Mouse (Mus musculus) G1E (cell line): ENCODE data around the gene Mrps12. TPM values are rescaled to one million over a fixed set of nuclear protein-coding genes. Genes with fewer than 3 reads are reported as not detected.
"Not testable (repeated sequence)": the region's sequence is repeated elsewhere in the genome, so short reads cannot be mapped to it uniquely, and the experiment has no call there.

ENCODE experiments used
- ATAC-seq: 2 replicates; pipeline ENCODE4 v1.8.0; 2016; ENCODE audit warnings: mild to moderate bottlenecking; ENCODE audit not compliant: insufficient number of reproducible peaks, poor library complexity, low FRiP score, severe bottlenecking; ENCODE audit errors: extremely low read depth
- DNase-seq: peaks from one replicate; pipeline ENCODE4 v3.0.0; 2012; ENCODE audit warnings: low spot score
- H3K27me3 ChIP-seq: 2 replicates; pipeline ENCODE4 v1.6.1; 2012; ENCODE audit warnings: mild to moderate bottlenecking, low read length, inconsistent platforms; ENCODE audit not compliant: insufficient read depth
- H3K36me3 ChIP-seq: replicated peaks from 2 replicates; pipeline ENCODE3; 2012; ENCODE audit warnings: mild to moderate bottlenecking, inconsistent platforms
- H3K4me1 ChIP-seq: 2 replicates; pipeline ENCODE4 v1.6.1; 2012; ENCODE audit warnings: low read depth, low read length, inconsistent platforms, mixed read lengths; ENCODE audit not compliant: insufficient read depth
- H3K4me3 ChIP-seq: 2 replicates; pipeline ENCODE4 v1.5.1; 2012; ENCODE audit warnings: low read depth, mild to moderate bottlenecking, inconsistent platforms, low read length, moderate library complexity, mixed read lengths
- H3K9me3 ChIP-seq: replicated peaks from 2 replicates; pipeline ENCODE4 v1.6.1; 2012; ENCODE audit warnings: inconsistent platforms
- CTCF ChIP-seq: IDR thresholded peaks from 2 replicates; pipeline ENCODE4 v1.5.1; 2012; ENCODE audit warnings: low read depth, low read length, inconsistent platforms, mixed read lengths
- GATA1 ChIP-seq: IDR thresholded peaks from 2 replicates; pipeline ENCODE4 v1.6.1; 2012; ENCODE audit warnings: borderline replicate concordance, low read length, inconsistent platforms, mixed read lengths
- GATA2 ChIP-seq: IDR thresholded peaks from 2 replicates; pipeline ENCODE4 v1.6.1; 2012; ENCODE audit warnings: low read depth, low read length, inconsistent platforms, borderline replicate concordance
- POLR2AphosphoS5 ChIP-seq: IDR thresholded peaks from 2 replicates; pipeline ENCODE4 v1.6.1; 2012; ENCODE audit warnings: low read depth, low read length, inconsistent platforms; ENCODE audit not compliant: insufficient replicate concordance
- TAL1 ChIP-seq: conservative IDR thresholded peaks from 2 replicates; pipeline ENCODE4 v1.6.1; 2012; ENCODE audit warnings: low read depth, low read length, inconsistent platforms, mixed read lengths
- polyA plus RNA-seq: library from polyadenylated mRNA; stranded (reverse); fragments of >175 nt; gene quantifications from 2 replicates; pipeline ENCODE4 v1.2.3, GENCODE M21; 2012
- total RNA-seq, 2 experiments: library from RNA; stranded (forward) in 1 of 2; stranded (reverse) in 1 of 2; fragments of 200-1000 nt in 1 of 2; fragments of >200 nt in 1 of 2; fragmentation: Nextera tagmentation in 1 of 2; gene quantifications; 2 replicates each; pipeline ENCODE4 v1.2.3; 2014 to 2017

Mrps12 gene
- total and polyA plus RNA-seq, 3 experiments, result 12.3 to 217 (median 24.8) TPM

DNA sequence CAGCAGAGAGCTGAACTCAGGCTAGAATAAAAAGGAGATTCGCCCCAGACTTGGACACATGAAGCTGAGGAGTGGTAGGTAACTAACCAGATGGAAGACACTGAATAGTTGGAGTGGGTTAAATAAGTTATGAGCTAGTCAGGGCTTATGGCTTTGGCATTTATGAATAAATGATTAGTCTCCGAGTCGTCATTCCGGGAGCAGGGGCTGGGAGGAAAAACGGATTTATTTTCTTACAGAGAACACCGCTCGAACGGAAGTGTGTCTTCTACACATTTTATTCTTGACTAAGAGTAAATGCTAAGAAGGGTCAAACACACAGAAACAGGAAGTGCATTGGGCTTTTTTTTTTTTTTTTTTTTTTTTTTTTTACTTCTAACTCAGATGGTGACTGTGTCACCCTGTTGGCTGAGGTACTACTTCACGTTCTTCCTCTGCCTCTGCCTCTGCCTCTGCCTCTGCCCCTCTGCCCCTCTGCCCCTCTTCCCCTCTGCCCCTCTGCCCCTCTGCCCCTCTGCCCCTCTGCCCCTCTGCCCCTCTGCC is 38.9 kb downstream of the Mrps12 start:
- H3K9me3 ChIP-seq, result peaks cover 2% of the 10 kb centered on the region
- no peaks in the 10 kb centered on the region; the same call in 1 of the 2 replicates for H3K4me1 ChIP-seq
- H3K36me3 ChIP-seq, result no peaks in the 10 kb centered on the region
- no peak for TF ChIP-seq CTCF
- TF ChIP-seq TAL1, result no peak
- TF ChIP-seq POLR2AphosphoS5, result no peak
- no peak for TF ChIP-seq GATA2
- ATAC-seq (no peak), DNase-seq (no peak)
- no peak overlapping the region for H3K4me3 ChIP-seq
- no peaks in the 10 kb centered on the region for H3K27me3 ChIP-seq

DNA sequence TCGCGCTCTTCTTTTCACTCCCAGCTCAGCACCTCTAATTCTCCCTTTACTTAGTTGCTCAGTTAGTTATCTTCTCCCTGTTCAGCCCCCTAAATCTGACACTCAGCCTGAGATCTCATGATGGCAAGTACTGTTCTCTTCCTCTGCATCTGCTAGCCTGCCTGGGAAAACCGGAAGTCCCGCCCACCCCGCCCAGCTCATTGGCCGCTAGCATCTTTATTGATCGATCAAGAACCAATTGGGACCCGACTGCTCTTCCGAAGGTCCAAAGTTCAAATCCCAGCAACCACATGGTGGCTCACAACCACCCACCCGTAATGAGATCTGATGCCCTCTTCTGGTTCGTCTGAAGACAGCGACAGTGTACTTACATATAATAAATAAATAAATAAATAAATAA is 40.3 kb downstream of the Mrps12 start:
- not testable (repeated sequence) for H3K36me3 ChIP-seq, H3K27me3 ChIP-seq, DNase-seq, H3K4me3 ChIP-seq, ATAC-seq, H3K9me3 ChIP-seq, H3K4me1 ChIP-seq

DNA sequence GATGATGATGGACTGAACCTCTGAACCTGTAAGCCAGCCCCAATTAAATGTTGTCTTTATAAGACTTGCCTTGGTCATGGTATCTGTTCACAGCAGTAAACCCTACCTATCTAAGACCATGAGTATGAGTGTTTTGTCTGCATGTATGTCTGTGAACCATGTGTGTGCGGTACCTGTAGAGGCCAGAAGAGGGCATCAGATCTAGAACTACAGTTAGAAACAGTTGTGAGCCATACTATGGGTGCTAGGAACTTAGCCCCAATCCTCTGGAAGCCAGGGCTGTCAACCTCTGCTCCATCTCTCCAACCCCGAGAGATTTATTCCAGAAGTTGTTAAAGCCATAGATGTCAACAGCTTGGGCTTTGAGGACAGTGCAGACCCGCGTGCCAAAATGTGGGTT is 41.4 kb downstream of the Mrps12 start:
- no peak overlapping the region for H3K4me3 ChIP-seq
- ATAC-seq, result no peak
- H3K27me3 ChIP-seq, result no peaks in the 10 kb centered on the region
- no peak for DNase-seq
- peaks cover 2% of the 10 kb centered on the region; the same call in 1 of the 2 replicates for H3K9me3 ChIP-seq
- H3K4me1 ChIP-seq, result no peaks in the 10 kb centered on the region
- no peaks in the 10 kb centered on the region for H3K36me3 ChIP-seq
- TF ChIP-seq CTCF, result no peak
- TF ChIP-seq GATA1, result no peak
- TF ChIP-seq TAL1, result no peak
- TF ChIP-seq GATA2, result no peak
- TF ChIP-seq POLR2AphosphoS5, result no peak

DNA sequence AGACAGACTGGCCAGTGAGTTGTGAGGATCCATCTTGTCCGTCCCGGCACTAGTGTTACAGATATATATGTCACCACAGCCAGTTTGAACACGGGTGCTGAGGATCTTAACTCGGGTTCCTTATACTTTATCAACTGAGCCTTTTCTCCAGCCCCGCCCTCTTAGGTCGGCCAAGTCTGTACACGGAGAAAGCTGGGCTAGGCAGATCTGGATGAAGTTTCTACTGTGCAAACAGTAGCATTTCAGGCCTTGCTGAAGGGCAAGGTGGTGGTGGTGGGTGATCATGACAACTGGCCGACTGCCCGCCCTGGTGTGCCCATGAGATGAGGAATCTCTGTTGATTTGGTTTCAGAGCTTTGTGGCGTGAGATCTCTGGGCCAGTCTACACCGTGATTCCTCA is 44.3 kb downstream of the Mrps12 start:
- H3K36me3 ChIP-seq, result no peaks in the 10 kb centered on the region
- ATAC-seq, result no peak
- H3K27me3 ChIP-seq, result peaks cover 8% of the 10 kb centered on the region; the same call in 1 of the 2 replicates
- peaks cover 4% of the 10 kb centered on the region; the same call in 1 of the 2 replicates for H3K4me1 ChIP-seq
- no peak for DNase-seq
- peaks cover 8% of the 10 kb centered on the region for H3K9me3 ChIP-seq
- TF ChIP-seq GATA1, result no peak
- TF ChIP-seq CTCF, result no peak
- no peak for TF ChIP-seq POLR2AphosphoS5
- no peak for TF ChIP-seq GATA2
- TF ChIP-seq TAL1, result no peak
- no peak overlapping the region for H3K4me3 ChIP-seq

DNA sequence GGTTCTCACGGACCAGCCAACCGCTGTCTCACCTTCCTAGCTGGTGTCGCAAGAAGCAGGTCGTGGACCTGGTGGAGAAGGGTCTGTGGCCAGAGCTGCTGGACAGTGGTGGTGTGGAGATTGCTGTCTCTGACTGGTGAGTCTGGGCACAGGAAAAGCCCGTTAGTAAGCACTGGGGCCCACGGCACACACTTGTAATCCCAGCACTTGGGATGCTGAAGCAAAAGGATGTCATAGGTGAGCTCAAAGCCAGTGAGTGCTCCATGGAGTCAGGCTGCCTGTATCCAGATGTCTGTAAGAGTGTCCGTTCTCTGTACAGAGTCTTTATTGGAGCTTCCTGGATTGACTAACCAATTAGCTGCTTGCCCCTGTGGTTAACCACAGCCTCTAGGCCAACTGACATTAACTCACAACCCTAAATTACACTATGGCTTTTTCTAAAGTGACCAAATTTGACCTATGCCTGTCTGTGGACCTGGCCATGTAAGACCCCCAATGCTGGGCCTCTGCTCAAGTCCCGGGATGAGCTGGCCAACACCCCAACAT is 46.6 kb downstream of the Mrps12 start:
- DNase-seq (no peak), ATAC-seq (no peak)
- Histone ChIP-seq H3K27me3 (peaks cover 8% of the 10 kb centered on the region; the same call in 1 of the 2 replicates), H3K9me3 (peaks cover 7% of the 10 kb centered on the region), H3K36me3 (no peaks in the 10 kb centered on the region), H3K4me1 (peaks cover 4% of the 10 kb centered on the region; the same call in 1 of the 2 replicates), H3K4me3 (no peak overlapping the region)
- TF ChIP-seq POLR2AphosphoS5 (no peak), TAL1 (no peak), GATA1 (no peak), CTCF (no peak), GATA2 (no peak)

DNA sequence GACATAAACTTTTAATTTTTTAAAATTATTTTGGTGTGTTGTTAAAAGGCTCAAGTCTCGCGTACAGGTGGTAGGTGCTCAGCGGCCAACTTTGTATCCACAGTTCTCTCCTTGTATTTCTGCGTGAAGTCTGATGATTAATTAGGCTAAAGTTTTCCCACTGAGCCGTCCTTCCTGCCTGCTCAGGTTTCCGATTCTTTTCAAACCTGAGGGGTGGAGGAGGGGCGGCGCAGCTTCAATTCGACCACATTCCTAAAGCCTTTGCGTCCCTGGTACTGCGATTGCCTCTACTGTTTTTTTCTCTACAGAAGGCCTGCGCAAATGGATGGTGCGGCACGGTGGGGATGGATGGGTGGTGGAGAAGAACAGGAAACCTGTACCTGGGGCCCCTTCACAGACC is 47.2 kb downstream of the Mrps12 start:
- H3K4me3 ChIP-seq, result no peak overlapping the region
- peaks cover 4% of the 10 kb centered on the region; the same call in 1 of the 2 replicates for H3K4me1 ChIP-seq
- H3K36me3 ChIP-seq, result no peaks in the 10 kb centered on the region
- DNase-seq (no peak), ATAC-seq (no peak)
- H3K27me3 ChIP-seq, result peaks cover 8% of the 10 kb centered on the region; the same call in 1 of the 2 replicates
- TF ChIP-seq GATA1 (no peak), CTCF (no peak), TAL1 (no peak), GATA2 (no peak), POLR2AphosphoS5 (no peak)
- H3K9me3 ChIP-seq, result peaks cover 7% of the 10 kb centered on the region
